Mouse (Mus musculus) liver, adult 2 months (tissue): ENCODE results near the gene Arhgef3.

Source experiments
- CTCF ChIP-seq: fragments of 200-500 bp; IDR thresholded peaks from 2 replicates; pipeline ENCODE4 v1.5.1; 2011; ENCODE audit warnings: low read depth, low read length, control low read depth
- POLR2A ChIP-seq: fragments of 200-500 bp; IDR thresholded peaks from 2 replicates; pipeline ENCODE4 v1.6.1; 2011; ENCODE audit warnings: low read length, control low read depth; ENCODE audit not compliant: insufficient read depth; ENCODE audit errors: extremely low read depth

DNA sequence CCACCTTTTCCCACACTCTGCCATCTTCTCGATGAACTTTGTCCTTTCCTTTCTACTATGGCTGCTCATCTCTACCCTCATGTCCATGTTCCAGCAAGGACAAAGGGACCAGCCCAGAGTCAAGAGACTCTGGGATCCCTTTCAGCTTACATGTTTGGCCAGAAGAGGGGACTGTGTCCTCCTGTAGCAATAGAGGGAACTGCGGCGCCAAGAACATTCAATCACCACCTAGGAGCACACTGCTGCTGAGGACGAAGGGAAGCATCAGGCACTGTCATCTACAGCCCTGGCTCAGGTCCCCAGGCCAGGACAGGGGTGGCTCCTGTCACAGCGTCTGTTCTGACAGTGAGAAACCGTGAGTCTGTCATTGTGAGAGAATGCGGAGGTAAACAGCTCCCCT lies 65.1 kb downstream of the Arhgef3 start:
- TF ChIP-seq POLR2A (no peak), CTCF (no peak)
